Mouse (Mus musculus) MEL (cell line): ENCODE measurements at regions not wholly inside any gene's neighbourhood (a gene's known extent, or its start where the extent isn't known, plus 50 kb on each side); places are given as distances from the start of the nearest gene placed in this dataset.

Experiments used
- DNase-seq: peaks from one replicate; pipeline ENCODE4 v3.0.0; 2011; ENCODE audit warnings: low read depth, low spot score
- H3K27ac ChIP-seq: 2 replicates; pipeline ENCODE4 v1.5.1; 2012; ENCODE audit warnings: low read depth, mild to moderate bottlenecking, control low read depth, low read length, moderate library complexity; ENCODE audit not compliant: control insufficient read depth
- H3K27me3 ChIP-seq, 2 experiments: fragments of 150-350 bp in 1 of 2; sonication (generic) in 1 of 2; 2 replicates each; pipeline ENCODE4 v1.6.1; 2012; ENCODE audit warnings: low read length in 2 of 2, mild to moderate bottlenecking in 2 of 2, improper control_type of control experiment in 1 of 2, moderate library complexity in 1 of 2; ENCODE audit not compliant: insufficient read depth in 2 of 2, control insufficient read depth in 1 of 2
- H3K36me3 ChIP-seq, 2 experiments: 2 replicates each; pipeline ENCODE4 v1.6.1; 2012 to 2014; ENCODE audit warnings: low read length in 2 of 2, improper control_type of control experiment in 1 of 2, inconsistent platforms in 1 of 2, mild to moderate bottlenecking in 1 of 2; ENCODE audit not compliant: insufficient read depth in 2 of 2, control insufficient read depth in 1 of 2
- H3K4me1 ChIP-seq, 2 experiments: fragments of 150-350 bp in 1 of 2; sonication (generic) in 1 of 2; 2 replicates each; pipeline ENCODE4 v1.6.1; 2012; ENCODE audit warnings: low read length in 2 of 2, improper control_type of control experiment in 1 of 2, mild to moderate bottlenecking in 1 of 2; ENCODE audit not compliant: insufficient read depth in 2 of 2, control insufficient read depth in 1 of 2
- H3K4me3 ChIP-seq, 2 experiments: fragments of 150-350 bp in 1 of 2; sonication (generic) in 1 of 2; 2 replicates each; pipeline ENCODE4 v1.5.1; 2012; ENCODE audit warnings: low read depth in 2 of 2, low read length in 2 of 2, mild to moderate bottlenecking in 2 of 2, moderate library complexity in 2 of 2, control low read depth in 1 of 2, improper control_type of control experiment in 1 of 2; ENCODE audit not compliant: control insufficient read depth in 1 of 2, insufficient read depth in 1 of 2
- H3K79me2 ChIP-seq: 2 replicates; pipeline ENCODE4 v1.6.1; 2012; ENCODE audit warnings: mild to moderate bottlenecking, low read length, moderate library complexity; ENCODE audit not compliant: control insufficient read depth, poor library complexity, insufficient read depth
- H3K9ac ChIP-seq: 2 replicates; pipeline ENCODE4 v1.6.1; 2012; ENCODE audit warnings: low read depth, mild to moderate bottlenecking, control low read depth, low read length, moderate library complexity; ENCODE audit not compliant: control insufficient read depth, poor library complexity, severe bottlenecking
- H3K9me3 ChIP-seq: fragments of 150-350 bp; sonication (generic); replicated peaks from 2 replicates; pipeline ENCODE4 v1.6.1; 2012; ENCODE audit warnings: mild to moderate bottlenecking, low read length, improper control_type of control experiment, moderate library complexity; ENCODE audit not compliant: insufficient read depth
- GATA1 ChIP-seq: IDR thresholded peaks from 2 replicates; pipeline ENCODE4 v1.6.1; 2011; ENCODE audit warnings: low read depth, low read length, improper control_type of control experiment
- HCFC1 ChIP-seq: IDR thresholded peaks from 2 replicates; pipeline ENCODE4 v1.6.1; 2012; ENCODE audit warnings: low read depth, mild to moderate bottlenecking, inconsistent platforms, low read length, improper control_type of control experiment, moderate library complexity
- KAT2A ChIP-seq: conservative IDR thresholded peaks from 2 replicates; pipeline ENCODE4 v1.6.1; 2012; ENCODE audit warnings: low read depth, low read length, improper control_type of control experiment, inconsistent platforms
- MAX ChIP-seq: IDR thresholded peaks from 2 replicates; pipeline ENCODE4 v1.6.1; 2011; ENCODE audit warnings: low read length, improper control_type of control experiment
- MXI1 ChIP-seq: IDR thresholded peaks from 2 replicates; pipeline ENCODE4 v1.6.1; 2011; ENCODE audit warnings: mild to moderate bottlenecking, low read depth, low read length, improper control_type of control experiment
- MYC ChIP-seq: IDR thresholded peaks from 2 replicates; pipeline ENCODE4 v1.6.1; 2011; ENCODE audit warnings: low read depth, mild to moderate bottlenecking, low read length, improper control_type of control experiment, moderate library complexity
- POLR2A ChIP-seq, 2 experiments: IDR thresholded peaks; 2 replicates each; pipeline ENCODE4 v1.6.1; 2011 to 2012; ENCODE audit warnings: low read length in 2 of 2, mild to moderate bottlenecking in 2 of 2, control low read depth in 1 of 2, improper control_type of control experiment in 1 of 2, low read depth in 1 of 2, moderate library complexity in 1 of 2; ENCODE audit not compliant: control insufficient read depth in 1 of 2, insufficient read depth in 1 of 2, poor library complexity in 1 of 2
- RCOR1 ChIP-seq: IDR thresholded peaks from 2 replicates; pipeline ENCODE4 v1.6.1; 2012; ENCODE audit warnings: low read depth, mild to moderate bottlenecking, inconsistent platforms, low read length, improper control_type of control experiment
- SIN3A ChIP-seq: IDR thresholded peaks from 2 replicates; pipeline ENCODE4 v1.6.1; 2012; ENCODE audit warnings: low read length, improper control_type of control experiment, inconsistent platforms
- TCF12 ChIP-seq: IDR thresholded peaks from 2 replicates; pipeline ENCODE4 v1.6.1; 2014; ENCODE audit warnings: low read depth, mild to moderate bottlenecking, inconsistent platforms, low read length, improper control_type of control experiment, moderate library complexity
- UBTF ChIP-seq: IDR thresholded peaks from 2 replicates; pipeline ENCODE4 v1.6.1; 2012; ENCODE audit warnings: low read depth, mild to moderate bottlenecking, inconsistent platforms, low read length, improper control_type of control experiment, moderate library complexity, borderline replicate concordance; ENCODE audit not compliant: insufficient read depth
- ZMIZ1 ChIP-seq: IDR thresholded peaks from 2 replicates; pipeline ENCODE4 v1.6.1; 2012; ENCODE audit warnings: low read depth, mild to moderate bottlenecking, inconsistent platforms, low read length, improper control_type of control experiment, moderate library complexity
- ZNF384 ChIP-seq: IDR thresholded peaks from 2 replicates; pipeline ENCODE4 v1.6.1; 2012; ENCODE audit warnings: low read depth, mild to moderate bottlenecking, inconsistent platforms, low read length, improper control_type of control experiment

- no peak overlapping the region for H3K9ac ChIP-seq
- H3K27me3 ChIP-seq = no peaks in the 10 kb centered on the region
- H3K4me1 ChIP-seq = no peaks in the 10 kb centered on the region
- no peak overlapping the region for H3K4me3 ChIP-seq
- no peak overlapping the region for H3K27ac ChIP-seq
- no peaks in the 10 kb centered on the region for H3K36me3 ChIP-seq
- no peak for DNase-seq
- TF ChIP-seq ZNF384 = no peak
- no peak for TF ChIP-seq RCOR1
- H3K79me2 ChIP-seq = no peaks in the 10 kb centered on the region
- H3K9me3 ChIP-seq = no peaks in the 10 kb centered on the region
Observed at GRCm38 (mm10) chr5:47336511-47336910, 646.4 kb upstream of the Slit2 start.

GRCm38 (mm10) chr5:47339807-47340206, 643.1 kb upstream of the Slit2 start:
- H3K27me3 ChIP-seq = no peaks in the 10 kb centered on the region
- no peak for TF ChIP-seq UBTF
- TF ChIP-seq KAT2A = no peak
- TF ChIP-seq MXI1 = no peak
- no peak for TF ChIP-seq HCFC1
- no peak for TF ChIP-seq SIN3A
- no peak for TF ChIP-seq MYC
- no peak overlapping the region for H3K4me3 ChIP-seq
- no peaks in the 10 kb centered on the region for H3K36me3 ChIP-seq
- no peak overlapping the region for H3K9ac ChIP-seq
- DNase-seq = no peak
- no peak overlapping the region for H3K27ac ChIP-seq
- no peaks in the 10 kb centered on the region for H3K9me3 ChIP-seq
- no peaks in the 10 kb centered on the region for H3K79me2 ChIP-seq
- H3K4me1 ChIP-seq = no peaks in the 10 kb centered on the region

- TF ChIP-seq MAX (no peak), SIN3A (no peak), POLR2A (IDR thresholded peaks at IDR 0.05; ENCODE audit: control insufficient read depth in 1 of 2, insufficient read depth in 1 of 2, low read depth in 1 of 2, low read length in 2 of 2, poor library complexity in 1 of 2) (no peak), ZMIZ1 (no peak), GATA1 (no peak), TCF12 (no peak)
- no peak for DNase-seq
Observed at GRCm38 (mm10) chr5:47370184-47370583, 612.8 kb upstream of the Slit2 start.

More at GRCm38 (mm10) chr5:47370184-47370583, 612.8 kb upstream of the Slit2 start:
- Histone ChIP-seq H3K36me3 (no peaks in the 10 kb centered on the region), H3K4me1 (no peaks in the 10 kb centered on the region), H3K27me3 (no peaks in the 10 kb centered on the region), H3K9me3 (no peaks in the 10 kb centered on the region), H3K27ac (no peak overlapping the region), H3K9ac (no peak overlapping the region), H3K4me3 (no peak overlapping the region), H3K79me2 (no peaks in the 10 kb centered on the region)
